Mouse (Mus musculus) E14TG2a.4 (cell line): ENCODE results near the gene Tmem189.

Experiments used
- CTCF ChIP-seq: conservative IDR thresholded peaks from 2 replicates; pipeline ENCODE4 v1.5.1; 2014; ENCODE audit warnings: low read length
- NANOG ChIP-seq: IDR thresholded peaks from 2 replicates; pipeline ENCODE4 v1.6.1; 2014; ENCODE audit warnings: borderline replicate concordance, low read length, mixed read lengths
- POU5F1 ChIP-seq: IDR thresholded peaks from 2 replicates; pipeline ENCODE4 v1.6.1; 2014; ENCODE audit warnings: low read length, borderline replicate concordance

DNA sequence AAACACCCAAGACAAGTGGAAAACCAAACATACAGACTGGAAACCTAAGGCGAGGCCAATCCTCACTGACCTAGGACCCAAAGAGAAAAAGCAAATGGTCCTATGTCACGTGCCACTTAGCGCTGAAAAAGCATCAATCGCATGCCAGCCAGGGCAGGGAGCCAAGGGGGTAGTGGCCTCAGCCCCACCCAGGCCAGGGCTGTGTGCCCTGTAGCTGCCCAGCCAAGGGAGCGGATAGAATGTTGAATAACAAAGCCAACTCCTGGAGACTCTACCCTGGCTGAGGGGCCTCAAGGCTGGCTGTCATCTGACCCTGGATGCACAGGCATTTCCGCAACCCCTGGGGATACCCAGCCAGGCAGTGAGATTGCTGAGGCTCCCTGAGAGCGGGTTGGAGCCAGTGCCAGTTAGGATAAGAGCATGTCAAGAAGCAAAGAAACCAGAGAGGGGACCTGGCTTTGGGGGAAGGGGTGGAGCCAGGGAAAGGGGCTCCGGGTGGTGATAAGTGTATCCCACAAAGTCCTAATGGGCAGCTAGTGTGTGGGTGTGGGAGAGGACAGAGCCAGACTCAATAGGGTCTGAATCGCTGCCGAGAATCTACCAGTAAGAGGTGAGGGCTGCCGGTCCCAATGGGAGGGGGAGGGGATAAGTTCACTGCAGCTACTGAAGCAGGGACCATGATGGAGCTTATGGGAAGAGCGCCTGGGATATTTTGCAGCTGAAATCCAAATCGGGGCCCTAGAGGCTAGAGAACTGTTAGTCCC, 29.6 kb downstream of the Tmem189 start:
- TF ChIP-seq CTCF (no peak), POU5F1 (no peak), NANOG (no peak)
